Mouse (Mus musculus) liver, embryonic 16.5 days (tissue): ENCODE results near the gene Snx27. TPM values are rescaled to one million over a fixed set of nuclear protein-coding genes. Genes with fewer than 3 reads are reported as not detected.
A peak's percentile ranks its signal among the peaks of the same experiment; 100 is the strongest.

Source experiments
- ATAC-seq: fragments of 200-750 bp; cut with Nextera tagmentation; 2 replicates; pipeline ENCODE4 v1.8.0; 2017; ENCODE audit warnings: low read depth, mild to moderate bottlenecking, moderate number of reproducible peaks, moderate library complexity
- H3K27ac ChIP-seq: fragments of 300-500 bp; sonication (generic); 2 replicates; pipeline ENCODE4 v1.5.1; 2014; ENCODE audit warnings: mild to moderate bottlenecking, low read length
- H3K27me3 ChIP-seq: fragments of 300-500 bp; sonication (generic); 2 replicates; pipeline ENCODE4 v1.6.1; 2014; ENCODE audit warnings: low read depth, low read length, mixed read lengths; ENCODE audit not compliant: control insufficient read depth, insufficient read depth
- H3K36me3 ChIP-seq: fragments of 300-500 bp; sonication (generic); 2 replicates; pipeline ENCODE4 v1.6.1; 2014; ENCODE audit warnings: mild to moderate bottlenecking; ENCODE audit not compliant: control insufficient read depth, insufficient read depth
- H3K4me1 ChIP-seq: fragments of 300-500 bp; sonication (generic); 2 replicates; pipeline ENCODE4 v1.6.1; 2014; ENCODE audit warnings: low read depth, low read length, mixed read lengths; ENCODE audit not compliant: control insufficient read depth
- H3K4me2 ChIP-seq: fragments of 300-500 bp; sonication (generic); 2 replicates; pipeline ENCODE4 v1.6.1; 2014; ENCODE audit warnings: low read depth, low read length, mixed read lengths
- H3K4me3 ChIP-seq: fragments of 300-500 bp; sonication (generic); 2 replicates; pipeline ENCODE4 v1.5.1; 2014; ENCODE audit warnings: low read depth, mild to moderate bottlenecking, low read length
- H3K9ac ChIP-seq: fragments of 300-500 bp; sonication (generic); 2 replicates; pipeline ENCODE4 v1.6.1; 2014; ENCODE audit warnings: low read depth, low read length
- H3K9me3 ChIP-seq: fragments of 300-500 bp; sonication (generic); replicated peaks from 2 replicates; pipeline ENCODE4 v1.6.1; 2016; ENCODE audit warnings: low read length; ENCODE audit not compliant: control insufficient read depth
- WGBS: fragments of 180-500 bp; shearing (Covaris S2); extraction: QIAGEN DNeasy Blood & Tissue Kit; methylation state at CpG from one replicate; pipeline ENCODE4 v1.1.7; 2014; ENCODE audit not compliant: insufficient replicate concordance; 5-methylcytosine and 5-hydroxymethylcytosine counted together
- polyA plus RNA-seq: library from polyadenylated mRNA; unstranded; fragments of >200 nt; fragmentation: Nextera tagmentation; extraction: Ambion mirVana; gene quantifications from 2 replicates; pipeline ENCODE4 v1.2.1, GENCODE M21; 2015

Snx27 gene
- polyA plus RNA-seq, 1 experiment from 2014 or later, result 12.3 TPM

- H3K9ac ChIP-seq, result no peak overlapping the region
- H3K4me3 ChIP-seq, result no peak overlapping the region
- H3K9me3 ChIP-seq, result no peaks in the 10 kb centered on the region; the same call in 1 of the 2 replicates
- no peak overlapping the region for H3K27ac ChIP-seq
- no peaks in the 10 kb centered on the region for H3K36me3 ChIP-seq
- peaks cover 3% of the 10 kb centered on the region; the same call in 1 of the 2 replicates for H3K4me1 ChIP-seq
- WGBS, result 68% methylated on average over 2 of the region's 2 CpGs
- no peak overlapping the region for H3K4me2 ChIP-seq
- H3K27me3 ChIP-seq, result no peaks in the 10 kb centered on the region
- no peak for ATAC-seq
Observed at GRCm38 (mm10) chr3:94459834-94460233, 122.7 kb downstream of the Snx27 start.

GRCm38 (mm10) chr3:94457055-94457454 lies 125.5 kb downstream of the Snx27 start:
- WGBS, result 58% methylated on average over 3 of the region's 3 CpGs
- Histone ChIP-seq H3K27me3 (no peaks in the 10 kb centered on the region), H3K36me3 (no peaks in the 10 kb centered on the region), H3K9me3 (no peaks in the 10 kb centered on the region; the same call in 1 of the 2 replicates), H3K4me2 (no peak overlapping the region), H3K27ac (no peak overlapping the region), H3K4me3 (no peak overlapping the region), H3K9ac (no peak overlapping the region), H3K4me1 (peaks cover 3% of the 10 kb centered on the region; the same call in 1 of the 2 replicates)
- ATAC-seq, result no peak

GRCm38 (mm10) chr3:94456529-94457000 lies 126.0 kb downstream of the Snx27 start:
- peaks cover 3% of the 10 kb centered on the region; the same call in 1 of the 2 replicates for H3K4me1 ChIP-seq
- peak overlapping the region; percentile 44 for H3K4me2 ChIP-seq
- H3K4me3 ChIP-seq, result peak overlapping the region; percentile 32
- 2% methylated on average over 12 of the region's 12 CpGs for WGBS
- H3K9ac ChIP-seq, result no peak overlapping the region
- no peaks in the 10 kb centered on the region; the same call in 1 of the 2 replicates for H3K9me3 ChIP-seq
- H3K27ac ChIP-seq, result no peak overlapping the region
- peak; percentile 66 for ATAC-seq
- H3K27me3 ChIP-seq, result no peaks in the 10 kb centered on the region
- no peaks in the 10 kb centered on the region for H3K36me3 ChIP-seq

DNA sequence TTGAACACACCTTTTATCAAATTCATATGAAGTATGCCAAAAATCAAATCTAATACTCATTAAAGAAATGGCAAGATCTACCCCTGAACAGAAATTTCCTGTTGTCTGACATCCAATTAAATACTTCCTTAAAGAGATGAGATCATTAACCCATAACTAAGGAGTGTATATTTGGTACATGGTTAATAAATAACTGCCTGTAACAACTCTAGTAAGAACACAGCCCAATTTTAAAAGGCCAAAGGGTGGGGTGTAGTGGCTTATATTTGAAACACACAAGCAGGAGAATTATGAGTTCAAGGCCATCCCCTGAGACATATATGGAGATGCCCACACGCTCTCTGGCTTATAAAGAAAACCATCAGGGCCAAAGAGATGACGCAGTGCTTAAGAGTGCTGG lies 133.1 kb downstream of the Snx27 start:
- Histone ChIP-seq H3K4me3 (no peak overlapping the region), H3K9me3 (no peaks in the 10 kb centered on the region), H3K27me3 (no peaks in the 10 kb centered on the region), H3K4me2 (no peak overlapping the region), H3K27ac (no peak overlapping the region), H3K4me1 (peaks cover 5% of the 10 kb centered on the region), H3K36me3 (peaks cover 21% of the 10 kb centered on the region), H3K9ac (no peak overlapping the region)
- 71% methylated on average over 2 of the region's 2 CpGs for WGBS
- no peak for ATAC-seq

Other genes starting within 250 kb of the Snx27 start
- gene Them5, start 240.6 kb downstream of the Snx27 start, polyA plus RNA-seq, result not detected in 2 replicates
- not detected in 2 replicates for gene C2cd4d, start 220.3 kb downstream of the Snx27 start, polyA plus RNA-seq
- gene Rorc, start 209.9 kb downstream of the Snx27 start, polyA plus RNA-seq, result 2.2 and 2.3 TPM in 2 replicates
- 0.06 TPM in 2 replicates for gene Lingo4, start 184.2 kb downstream of the Snx27 start, polyA plus RNA-seq
- gene Tdrkh, start 169.4 kb downstream of the Snx27 start, polyA plus RNA-seq, result 8.1 and 9.6 TPM in 2 replicates
- 33.5 and 33.8 TPM in 2 replicates for gene Mrpl9, start 139.4 kb downstream of the Snx27 start, polyA plus RNA-seq
- gene Oaz3, start 138.8 kb downstream of the Snx27 start, polyA plus RNA-seq, result 0.26 and 0.32 TPM in 2 replicates
- 0.18 and 0.33 TPM in 2 replicates for gene Celf3, start 104.4 kb downstream of the Snx27 start, polyA plus RNA-seq
- gene Riiad1, start 102.4 kb downstream of the Snx27 start, polyA plus RNA-seq, result 0.24 and 0.36 TPM in 2 replicates
- gene Gm10972, start 60.4 kb upstream of the Snx27 start, polyA plus RNA-seq, result not detected in 2 replicates
- 13.2 and 13.3 TPM in 2 replicates for gene Tuft1, start 76.2 kb upstream of the Snx27 start, polyA plus RNA-seq
- 93.0 and 115 TPM in 2 replicates for gene Selenbp2, start 110.8 kb upstream of the Snx27 start, polyA plus RNA-seq
- gene Cgn, start 203.8 kb upstream of the Snx27 start, polyA plus RNA-seq, result 13.0 and 15.6 TPM in 2 replicates